Mouse (Mus musculus) limb, embryonic 14.5 days (tissue): Measurements from ENCODE around the gene Cfap58. TPM values are rescaled to one million over a fixed set of nuclear protein-coding genes. Genes with fewer than 3 reads are reported as not detected.

Experiments
- ATAC-seq: fragments of 200-750 bp; cut with Nextera tagmentation; 2 replicates; pipeline ENCODE4 v1.8.0; 2017; ENCODE audit warnings: low read depth, moderate number of reproducible peaks, moderate TSS enrichment; ENCODE audit not compliant: low FRiP score
- DNase-seq: peaks from one replicate; pipeline ENCODE4 v3.0.0-alpha.2; 2015; ENCODE audit warnings: low spot score
- H3K27ac ChIP-seq: fragments of 300-500 bp; sonication (generic); replicated peaks from 2 replicates; pipeline ENCODE4 v1.5.1; 2014; ENCODE audit warnings: low read depth, mild to moderate bottlenecking, low read length, moderate library complexity, mixed read lengths
- H3K27me3 ChIP-seq: fragments of 300-500 bp; sonication (generic); 2 replicates; pipeline ENCODE4 v1.6.1; 2014; ENCODE audit warnings: low read length, mixed read lengths; ENCODE audit not compliant: control insufficient read depth, insufficient read depth
- H3K36me3 ChIP-seq: fragments of 300-500 bp; sonication (generic); 2 replicates; pipeline ENCODE4 v1.6.1; 2014; ENCODE audit warnings: mild to moderate bottlenecking, low read length, moderate library complexity, mixed read lengths; ENCODE audit not compliant: control insufficient read depth, insufficient read depth
- H3K4me1 ChIP-seq: fragments of 300-500 bp; sonication (generic); 2 replicates; pipeline ENCODE4 v1.6.1; 2014; ENCODE audit warnings: antibody characterized with exemption, low read length, mixed read lengths; ENCODE audit not compliant: control insufficient read depth, insufficient read depth
- H3K4me2 ChIP-seq: fragments of 300-500 bp; sonication (generic); replicated peaks from 2 replicates; pipeline ENCODE4 v1.6.1; 2014; ENCODE audit warnings: low read depth, mild to moderate bottlenecking, low read length, moderate library complexity; ENCODE audit not compliant: severe bottlenecking
- H3K4me3 ChIP-seq: fragments of 300-500 bp; sonication (generic); replicated peaks from 2 replicates; pipeline ENCODE4 v1.5.1; 2014; ENCODE audit warnings: low read length
- H3K9ac ChIP-seq: fragments of 300-500 bp; sonication (generic); 2 replicates; pipeline ENCODE4 v1.6.1; 2014; ENCODE audit warnings: mild to moderate bottlenecking, low read depth, low read length, moderate library complexity; ENCODE audit not compliant: severe bottlenecking
- H3K9me3 ChIP-seq: fragments of 300-500 bp; sonication (generic); 2 replicates; pipeline ENCODE4 v1.6.1; 2016; ENCODE audit warnings: low read length; ENCODE audit not compliant: control insufficient read depth
- POLR2A ChIP-seq: fragments of 200-500 bp; IDR thresholded peaks from 2 replicates; pipeline ENCODE4 v1.8.0; 2012; ENCODE audit warnings: inconsistent platforms, mild to moderate bottlenecking, moderate library complexity, borderline replicate concordance; ENCODE audit not compliant: insufficient read depth, insufficient read length; ENCODE audit errors: extremely low read depth
- WGBS: fragments of 180-500 bp; shearing (Covaris S2); extraction: QIAGEN DNeasy Blood & Tissue Kit; methylation state at CpG from one replicate; pipeline ENCODE4 v1.1.7; 2014; 5-methylcytosine and 5-hydroxymethylcytosine counted together
- polyA plus RNA-seq, 2 experiments: library from polyadenylated mRNA; depleted of rRNA in 1 of 2; stranded (reverse) in 1 of 2; unstranded in 1 of 2; fragments of >200 nt; fragmentation: Nextera tagmentation in 1 of 2; extraction: Ambion mirVana in 1 of 2; gene quantifications; 2 replicates each; pipeline versions ENCODE4 v1.2.1 to v1.2.3; 2012 to 2014

The Cfap58 gene
- polyA plus RNA-seq, 2 experiments = 0.05 to 0.07 TPM

GRCm38 (mm10) chr19:47934146-47934545 lies 3.3 kb upstream of the Cfap58 start:
- no peak overlapping the region for H3K27ac ChIP-seq
- no peak overlapping the region for H3K4me2 ChIP-seq
- no peak overlapping the region for H3K4me3 ChIP-seq
- no peaks in the 10 kb centered on the region for H3K27me3 ChIP-seq
- H3K9ac ChIP-seq = no peak overlapping the region
- H3K36me3 ChIP-seq = no peaks in the 10 kb centered on the region
- ATAC-seq (no peak), DNase-seq (no peak)
- H3K4me1 ChIP-seq = peaks cover 9% of the 10 kb centered on the region; the same call in 1 of the 2 replicates
- TF ChIP-seq POLR2A = no peak
- WGBS = 92% methylated on average over 8 of the region's 8 CpGs
- H3K9me3 ChIP-seq = no peaks in the 10 kb centered on the region

GRCm38 (mm10) chr19:47934636-47935238 lies 2.7 kb upstream of the Cfap58 start:
- no peaks in the 10 kb centered on the region for H3K36me3 ChIP-seq
- TF ChIP-seq POLR2A = no peak

GRCm38 (mm10) chr19:47935530-47935929 lies 1.9 kb upstream of the Cfap58 start:
- no peak overlapping the region for H3K27ac ChIP-seq
- no peak overlapping the region for H3K4me3 ChIP-seq
- DNase-seq = no peak
- no peaks in the 10 kb centered on the region for H3K27me3 ChIP-seq
- H3K9me3 ChIP-seq = no peaks in the 10 kb centered on the region
- H3K4me2 ChIP-seq = no peak overlapping the region
- no peak for TF ChIP-seq POLR2A
- no peak for ATAC-seq
- no peak overlapping the region for H3K9ac ChIP-seq
- H3K4me1 ChIP-seq = no peaks in the 10 kb centered on the region
- 82% methylated on average over 6 of the region's 6 CpGs for WGBS
- no peaks in the 10 kb centered on the region for H3K36me3 ChIP-seq

More at GRCm38 (mm10) chr19:47934636-47935238, 2.7 kb upstream of the Cfap58 start:
- no peak overlapping the region for H3K4me3 ChIP-seq
- 67% methylated on average over 16 of the region's 16 CpGs for WGBS
- DNase-seq (no peak), ATAC-seq (no peak)
- no peaks in the 10 kb centered on the region for H3K9me3 ChIP-seq
- no peak overlapping the region for H3K27ac ChIP-seq
- peaks cover 3% of the 10 kb centered on the region; the same call in 1 of the 2 replicates for H3K4me1 ChIP-seq
- no peak overlapping the region for H3K4me2 ChIP-seq
- H3K9ac ChIP-seq = no peak overlapping the region
- H3K27me3 ChIP-seq = no peaks in the 10 kb centered on the region

- no peak for TF ChIP-seq POLR2A
- no peak overlapping the region for H3K4me3 ChIP-seq
- H3K9me3 ChIP-seq = no peaks in the 10 kb centered on the region
- no peak overlapping the region for H3K27ac ChIP-seq
- DNase-seq (no peak), ATAC-seq (no peak)
- no peaks in the 10 kb centered on the region for H3K27me3 ChIP-seq
- H3K4me2 ChIP-seq = no peak overlapping the region
- H3K9ac ChIP-seq = no peak overlapping the region
- H3K36me3 ChIP-seq = no peaks in the 10 kb centered on the region
- H3K4me1 ChIP-seq = no peaks in the 10 kb centered on the region
- 90% methylated on average over 11 of the region's 11 CpGs for WGBS
Observed at GRCm38 (mm10) chr19:47936490-47936889, 985 bp upstream of the Cfap58 start.

GRCm38 (mm10) chr19:47936938-47937337 lies 537 bp upstream of the Cfap58 start:
- Histone ChIP-seq H3K27me3 (no peaks in the 10 kb centered on the region), H3K4me3 (peak overlapping the region; percentile 38), H3K9me3 (no peaks in the 10 kb centered on the region), H3K4me1 (no peaks in the 10 kb centered on the region), H3K36me3 (no peaks in the 10 kb centered on the region), H3K4me2 (peak overlapping the region; percentile 72), H3K9ac (no peak overlapping the region), H3K27ac (no peak overlapping the region)
- ATAC-seq (no peak), DNase-seq (no peak)
- TF ChIP-seq POLR2A = no peak
- WGBS = 61% methylated on average over 9 of the region's 9 CpGs

GRCm38 (mm10) chr19:47939361-47939760 lies 1.9 kb downstream of the Cfap58 start:
- 62% methylated on average over 6 of the region's 6 CpGs for WGBS
- DNase-seq (no peak), ATAC-seq (no peak)
- H3K4me1 ChIP-seq = no peaks in the 10 kb centered on the region
- H3K36me3 ChIP-seq = no peaks in the 10 kb centered on the region
- H3K27me3 ChIP-seq = no peaks in the 10 kb centered on the region
- H3K4me3 ChIP-seq = no peak overlapping the region
- no peak for TF ChIP-seq POLR2A
- H3K4me2 ChIP-seq = no peak overlapping the region
- no peak overlapping the region for H3K27ac ChIP-seq
- no peaks in the 10 kb centered on the region for H3K9me3 ChIP-seq
- H3K9ac ChIP-seq = no peak overlapping the region
